Mouse (Mus musculus) MEL (cell line): ENCODE data around the gene Ldb1.

Source experiments
- EP300 ChIP-seq, 2 experiments: IDR thresholded peaks; 2 replicates each; pipeline ENCODE4 v1.6.1; 2011; ENCODE audit warnings: improper control_type of control experiment in 2 of 2, low read length in 2 of 2, low read depth in 1 of 2, mild to moderate bottlenecking in 1 of 2
- ETS1 ChIP-seq: IDR thresholded peaks from 2 replicates; pipeline ENCODE4 v1.6.1; 2012; ENCODE audit warnings: low read depth, mild to moderate bottlenecking, inconsistent platforms, low read length, improper control_type of control experiment, moderate library complexity
- NELFE ChIP-seq: IDR thresholded peaks from 2 replicates; pipeline ENCODE4 v1.6.1; 2011; ENCODE audit warnings: low read depth, low read length, improper control_type of control experiment
- RAD21 ChIP-seq: IDR thresholded peaks from 2 replicates; pipeline ENCODE4 v1.6.1; 2011; ENCODE audit warnings: mild to moderate bottlenecking, low read depth, low read length, improper control_type of control experiment

DNA sequence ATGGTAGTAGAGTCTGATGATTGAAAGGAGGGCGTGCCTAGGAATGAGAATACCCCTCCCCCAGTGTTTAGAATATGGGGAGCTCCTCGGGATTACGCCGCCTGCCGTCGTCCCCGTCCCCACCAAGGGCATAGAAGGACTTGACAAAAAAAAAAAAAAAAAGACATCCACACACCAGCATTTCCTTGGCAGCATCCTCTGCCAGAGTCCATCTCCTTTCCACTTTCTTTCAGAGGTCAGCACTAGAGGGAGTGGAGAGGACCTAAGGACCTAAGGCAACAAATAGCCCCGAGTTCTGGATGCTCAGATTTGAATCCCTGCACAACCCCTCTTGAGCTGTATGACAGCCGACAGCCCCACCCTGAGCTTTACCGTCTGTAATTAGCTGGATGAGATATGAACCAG is 1.6 kb upstream of the Ldb1 start:
- no peak for TF ChIP-seq NELFE
- TF ChIP-seq ETS1, result no peak
- no peak for TF ChIP-seq RAD21
- TF ChIP-seq EP300 (IDR thresholded peaks at IDR 0.05; ENCODE audit: low read depth in 1 of 2, low read length in 2 of 2), result no peak
